Mouse (Mus musculus) neural tube, embryonic 10.5 days (tissue): ENCODE data around the gene Cd79b.

Experiments
- DNase-seq: peaks from one replicate; pipeline ENCODE4 v3.0.0-alpha.2; 2017; ENCODE audit warnings: low spot score; ENCODE audit errors: extremely low spot score

Cd79b gene

GRCm38 (mm10) chr11:106318406-106319366, 4.1 kb upstream of the Cd79b start:
- no peak for DNase-seq

GRCm38 (mm10) chr11:106317801-106318200, 3.2 kb upstream of the Cd79b start:
- no peak for DNase-seq

GRCm38 (mm10) chr11:106316416-106316815, 1.9 kb upstream of the Cd79b start:
- DNase-seq, result no peak

GRCm38 (mm10) chr11:106313533-106313932, 1.0 kb downstream of the Cd79b start:
- no peak for DNase-seq

GRCm38 (mm10) chr11:106310123-106310522, 4.4 kb downstream of the Cd79b start:
- DNase-seq, result no peak

GRCm38 (mm10) chr11:106308162-106308561, 6.4 kb downstream of the Cd79b start:
- no peak for DNase-seq

DNA sequence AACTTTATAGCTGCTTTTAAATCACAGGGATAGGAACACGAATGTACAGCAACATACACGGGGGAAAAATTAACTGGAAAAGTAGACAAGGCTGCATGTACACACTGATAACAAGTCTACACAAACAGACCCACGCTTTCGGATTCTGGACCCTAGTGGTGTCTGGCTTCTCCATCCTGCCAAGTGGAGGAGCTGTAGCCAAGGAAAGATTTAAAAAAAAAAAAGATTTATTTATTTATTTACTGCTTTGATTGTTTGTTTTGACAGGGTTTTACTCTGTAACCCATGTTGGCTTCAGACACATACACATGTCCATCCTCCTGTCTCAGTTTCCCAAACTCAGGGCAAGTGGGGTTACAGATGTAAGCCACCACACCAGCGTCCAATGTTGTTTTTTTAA, 7.1 kb downstream of the Cd79b start:
- no peak for DNase-seq

DNA sequence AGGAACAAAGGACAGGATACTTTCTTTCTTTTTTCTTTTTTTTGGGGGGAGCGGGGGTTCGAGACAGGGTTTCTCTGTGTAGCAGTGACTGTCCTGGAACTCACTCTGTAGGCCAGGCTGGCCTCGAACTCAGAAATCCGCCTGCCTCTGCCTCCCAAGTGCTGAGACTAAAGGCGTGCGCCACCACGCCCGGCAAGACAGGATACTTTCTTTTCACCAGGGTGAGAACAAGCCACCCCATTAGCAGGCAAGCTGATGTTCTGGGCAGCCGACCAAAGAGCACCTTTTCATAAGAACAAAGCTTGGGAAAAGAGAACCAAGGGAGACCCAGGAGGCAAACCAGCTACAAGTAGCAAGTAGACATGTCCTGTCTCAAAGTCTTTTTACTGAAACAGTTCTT, 7.8 kb downstream of the Cd79b start:
- DNase-seq, result no peak

- DNase-seq, result no peak
These were observed 8.5 kb downstream of the Cd79b start for GRCm38 (mm10) chr11:106306065-106306385.

DNA sequence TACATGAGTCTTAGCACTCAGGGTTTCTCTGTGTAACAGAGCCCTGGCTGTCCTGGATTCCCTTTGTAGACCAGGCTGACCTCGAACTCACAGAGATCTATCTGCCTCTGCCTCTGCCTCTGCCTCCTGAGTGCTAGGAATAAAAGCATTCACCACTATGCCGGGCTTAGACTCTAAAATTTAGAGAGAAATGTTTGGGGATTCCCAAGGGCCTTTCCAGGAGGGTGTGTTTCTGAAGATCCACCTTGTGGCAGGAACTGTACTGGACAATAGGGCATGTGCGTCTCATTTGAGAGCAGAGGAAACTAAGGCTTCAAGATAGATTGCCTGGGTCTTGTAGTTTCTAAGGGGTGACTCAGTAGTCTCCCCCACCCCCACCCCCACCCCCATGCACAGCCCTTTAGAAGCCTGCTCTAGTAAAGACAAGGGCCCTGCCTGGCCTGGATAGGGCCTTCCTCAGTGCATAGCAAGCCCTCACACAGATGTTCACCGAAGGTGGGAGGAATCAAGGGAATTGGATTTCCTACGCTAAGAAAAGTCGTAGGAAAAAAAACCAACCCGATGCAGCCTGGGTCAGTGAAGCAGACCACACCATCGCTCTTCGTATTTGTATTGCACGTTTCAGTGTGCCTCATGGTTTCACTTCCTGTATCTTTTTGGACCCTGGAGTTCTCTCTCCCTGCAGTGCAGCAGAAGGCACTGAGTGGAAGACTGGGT, 9.1 kb downstream of the Cd79b start:
- no peak for DNase-seq

GRCm38 (mm10) chr11:106302634-106303033, 11.9 kb downstream of the Cd79b start:
- peak; percentile 80 for DNase-seq

DNA sequence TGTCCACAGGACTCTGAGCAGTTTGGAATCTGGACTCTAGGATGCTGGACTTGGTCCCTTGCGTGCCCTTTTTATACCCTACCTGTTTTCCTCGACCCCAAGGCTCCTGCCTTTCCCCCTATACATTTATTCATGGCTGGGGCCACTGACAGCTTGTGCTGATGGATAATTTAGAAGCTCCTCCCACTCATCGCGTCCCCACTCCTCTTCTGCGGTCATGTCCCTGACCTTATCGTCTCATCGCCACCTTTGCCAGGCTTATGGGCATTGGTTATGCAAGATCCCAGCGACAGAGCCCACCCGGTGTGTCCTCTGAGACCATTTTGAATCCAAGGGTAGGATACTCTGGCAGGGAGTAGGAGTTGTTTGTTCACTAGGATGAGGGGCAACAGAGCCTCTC, 12.8 kb downstream of the Cd79b start, which contains the start of gene Gh:
Gene Gh, minus strand, starts transcription at position 101 of the 400 bp plus-strand sequence.
- no peak for DNase-seq

DNA sequence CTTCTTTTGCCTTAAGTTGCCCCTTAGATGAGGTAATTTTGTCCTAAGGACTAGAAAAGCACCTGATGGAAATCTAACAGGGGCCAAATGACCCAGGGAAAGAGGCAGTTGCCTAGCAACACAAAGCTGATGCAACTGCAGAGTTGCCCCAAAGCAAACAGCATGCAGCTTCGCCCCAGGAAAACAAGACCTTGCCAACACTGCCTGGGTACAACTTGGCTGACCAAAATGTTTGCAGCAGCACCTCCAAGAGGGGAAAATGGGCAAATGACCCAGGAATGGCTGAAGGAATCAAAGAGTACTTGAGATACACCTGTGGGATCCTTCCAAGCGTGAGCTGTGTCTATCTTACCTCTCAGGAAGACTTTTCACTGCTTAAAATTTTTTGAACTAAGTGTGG, 22.7 kb downstream of the Cd79b start:
- DNase-seq, result no peak

- no peak for DNase-seq
These were observed 24.2 kb downstream of the Cd79b start for GRCm38 (mm10) chr11:106290376-106290775.

DNA sequence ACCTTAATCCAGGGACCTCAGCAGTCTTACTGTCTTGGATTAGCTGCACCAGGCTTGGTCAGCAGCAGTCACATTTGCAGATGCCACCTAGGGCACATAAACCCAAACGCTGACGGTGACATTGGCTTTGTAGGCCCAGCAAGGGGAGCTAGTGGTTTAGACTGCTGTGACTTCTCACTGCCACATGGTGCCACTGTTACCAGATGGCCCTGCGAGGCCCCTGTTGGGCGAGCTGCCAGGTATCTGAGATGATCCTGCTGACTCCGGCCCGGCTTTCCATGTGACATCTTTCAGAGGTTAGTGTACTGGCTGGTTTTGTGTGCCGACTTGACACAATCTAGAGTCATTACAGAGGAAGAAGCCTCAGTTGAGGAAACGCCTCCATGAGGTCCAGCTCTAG, 25.2 kb downstream of the Cd79b start:
- no peak for DNase-seq

- DNase-seq, result no peak
These were observed 27.6 kb downstream of the Cd79b start for GRCm38 (mm10) chr11:106286987-106287386.

- no peak for DNase-seq
These were observed 28.4 kb downstream of the Cd79b start for GRCm38 (mm10) chr11:106286206-106286605.

GRCm38 (mm10) chr11:106284126-106284525, 30.4 kb downstream of the Cd79b start:
- DNase-seq, result no peak

- no peak for DNase-seq
These were observed 31.2 kb downstream of the Cd79b start for GRCm38 (mm10) chr11:106283371-106283770.

- no peak for DNase-seq
These were observed 32.1 kb downstream of the Cd79b start for GRCm38 (mm10) chr11:106282452-106282851.

DNA sequence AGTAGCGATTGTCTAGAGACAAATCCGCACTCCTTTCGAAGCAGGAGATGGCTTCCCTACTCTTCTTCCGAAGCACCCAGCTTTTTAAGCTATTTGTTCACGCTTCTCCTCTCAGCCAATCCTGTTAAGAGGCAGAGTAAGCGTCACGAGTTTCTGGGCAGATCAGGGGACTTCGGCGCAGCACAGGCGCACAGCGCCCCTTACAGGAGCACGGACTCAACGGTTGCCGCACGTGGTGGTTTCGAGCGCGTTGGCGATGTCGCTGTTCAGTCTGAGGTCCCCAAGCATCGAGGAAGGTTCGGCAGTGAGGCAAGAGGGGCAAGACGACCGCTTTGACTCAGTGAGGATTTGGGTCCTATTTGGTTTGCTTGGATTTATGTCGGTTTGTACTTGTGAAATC, 38.1 kb downstream of the Cd79b start, which contains the start of gene Tcam1:
Gene Tcam1, plus strand, starts transcription at position 219 of the 400 bp plus-strand sequence.
- peak; percentile 92 for DNase-seq

DNA sequence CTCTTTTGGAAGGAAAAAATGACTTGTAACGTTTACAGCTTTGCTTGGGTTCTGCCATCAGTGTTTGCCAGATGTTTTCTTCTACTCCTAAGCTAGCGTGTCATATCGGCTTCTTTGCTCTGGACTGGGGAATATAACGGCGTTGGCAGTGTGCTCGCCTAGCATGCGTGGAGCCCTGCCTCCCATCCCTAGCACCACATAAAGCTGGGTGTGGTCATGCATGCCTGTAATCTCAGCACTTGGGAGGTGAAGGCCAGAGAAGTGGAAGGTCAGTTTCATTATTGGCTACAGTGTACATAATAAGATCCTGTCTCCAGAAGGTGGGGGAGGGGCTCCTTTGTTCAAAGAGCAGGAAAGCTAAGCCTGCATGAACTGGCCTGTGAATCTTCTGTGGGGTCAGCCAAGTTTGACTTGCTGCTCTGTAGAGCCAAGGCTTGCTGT, 39.6 kb downstream of the Cd79b start:
- DNase-seq, result peak; percentile 26
